Mouse (Mus musculus): ENCODE results near the gene Krt7. TPM values are rescaled to one million over a fixed set of nuclear protein-coding genes. Genes with fewer than 3 reads are reported as not detected.

The Krt7 gene
- total and polyA plus RNA-seq, 3 experiments = 0.13 to 0.49 TPM; not detected in 1

GRCm38 (mm10) chr15:101375956-101376775, 34.7 kb upstream of the Krt7 start:
- no peak overlapping the region for H3K4me3 ChIP-seq (ENCODE audit: low read depth, low read length)
- no peaks in the 10 kb centered on the region for H3K4me1 ChIP-seq (ENCODE audit: insufficient read depth, low read depth, low read length)
- no peak for TF ChIP-seq CTCF (IDR thresholded peaks at IDR 0.05; ENCODE audit: low read depth, low read length)
- TF ChIP-seq GATA1 (IDR thresholded peaks at IDR 0.05; ENCODE audit: borderline replicate concordance, low read length) = no peak
- peaks cover 70% of the 10 kb centered on the region for H3K9me3 ChIP-seq (replicated peaks)
- DNase-seq (ENCODE audit: low spot score) (no peak), ATAC-seq (ENCODE audit: extremely low read depth, insufficient number of reproducible peaks, low FRiP score, poor library complexity, severe bottlenecking) (no peak)
- H3K36me3 ChIP-seq (replicated peaks) = no peaks in the 10 kb centered on the region
- peaks cover 2% of the 10 kb centered on the region; the same call in 1 of the 2 replicates for H3K27me3 ChIP-seq (ENCODE audit: insufficient read depth, low read length)

- no peaks in the 10 kb centered on the region for H3K4me1 ChIP-seq (ENCODE audit: insufficient read depth, low read depth, low read length)
- DNase-seq (ENCODE audit: low spot score) (no peak), ATAC-seq (ENCODE audit: extremely low read depth, insufficient number of reproducible peaks, low FRiP score, poor library complexity, severe bottlenecking) (no peak)
- H3K9me3 ChIP-seq (replicated peaks) = peaks cover 65% of the 10 kb centered on the region
- H3K27me3 ChIP-seq (ENCODE audit: insufficient read depth, low read length) = peaks cover 2% of the 10 kb centered on the region; the same call in 1 of the 2 replicates
- no peak overlapping the region for H3K4me3 ChIP-seq (ENCODE audit: low read depth, low read length)
- TF ChIP-seq GATA1 (IDR thresholded peaks at IDR 0.05; ENCODE audit: borderline replicate concordance, low read length) = no peak
- TF ChIP-seq CTCF (IDR thresholded peaks at IDR 0.05; ENCODE audit: low read depth, low read length) = no peak
- TF ChIP-seq POLR2AphosphoS5 (IDR thresholded peaks at IDR 0.05; ENCODE audit: insufficient replicate concordance, low read depth, low read length) = no peak
- TF ChIP-seq TAL1 (conservative IDR thresholded peaks at IDR 0.05; ENCODE audit: low read depth, low read length) = no peak
- no peaks in the 10 kb centered on the region for H3K36me3 ChIP-seq (replicated peaks)
Measured at GRCm38 (mm10) chr15:101376776-101377061, 34.1 kb upstream of the Krt7 start.

- ATAC-seq (ENCODE audit: extremely low read depth, insufficient number of reproducible peaks, low FRiP score, poor library complexity, severe bottlenecking) (no peak), DNase-seq (ENCODE audit: low spot score) (no peak)
- H3K4me1 ChIP-seq (ENCODE audit: insufficient read depth, low read depth, low read length) = no peaks in the 10 kb centered on the region
- peaks cover 2% of the 10 kb centered on the region; the same call in 1 of the 2 replicates for H3K27me3 ChIP-seq (ENCODE audit: insufficient read depth, low read length)
- H3K36me3 ChIP-seq (replicated peaks) = no peaks in the 10 kb centered on the region
- no peak overlapping the region for H3K4me3 ChIP-seq (ENCODE audit: low read depth, low read length)
- no peak for TF ChIP-seq GATA2 (IDR thresholded peaks at IDR 0.05; ENCODE audit: borderline replicate concordance, low read depth, low read length)
- peaks cover 59% of the 10 kb centered on the region for H3K9me3 ChIP-seq (replicated peaks)
Measured at GRCm38 (mm10) chr15:101378646-101379045, 32.2 kb upstream of the Krt7 start.

GRCm38 (mm10) chr15:101381758-101382157, 29.1 kb upstream of the Krt7 start:
- no peak overlapping the region for H3K4me3 ChIP-seq (ENCODE audit: low read depth, low read length)
- peaks cover 2% of the 10 kb centered on the region; the same call in 1 of the 2 replicates for H3K27me3 ChIP-seq (ENCODE audit: insufficient read depth, low read length)
- no peaks in the 10 kb centered on the region for H3K4me1 ChIP-seq (ENCODE audit: insufficient read depth, low read depth, low read length)
- no peak for DNase-seq (ENCODE audit: low spot score)
- ATAC-seq (ENCODE audit: extremely low read depth, insufficient number of reproducible peaks, low FRiP score, poor library complexity, severe bottlenecking) = no peak
- peaks cover 52% of the 10 kb centered on the region for H3K9me3 ChIP-seq (replicated peaks)
- no peaks in the 10 kb centered on the region for H3K36me3 ChIP-seq (replicated peaks)
- TF ChIP-seq GATA1 (IDR thresholded peaks at IDR 0.05; ENCODE audit: borderline replicate concordance, low read length) = no peak
- TF ChIP-seq CTCF (IDR thresholded peaks at IDR 0.05; ENCODE audit: low read depth, low read length) = no peak
- no peak for TF ChIP-seq TAL1 (conservative IDR thresholded peaks at IDR 0.05; ENCODE audit: low read depth, low read length)
- no peak for TF ChIP-seq POLR2AphosphoS5 (IDR thresholded peaks at IDR 0.05; ENCODE audit: insufficient replicate concordance, low read depth, low read length)
- TF ChIP-seq GATA2 (IDR thresholded peaks at IDR 0.05; ENCODE audit: borderline replicate concordance, low read depth, low read length) = no peak

GRCm38 (mm10) chr15:101382811-101383210, 28.0 kb upstream of the Krt7 start:
- Histone ChIP-seq H3K27me3 (ENCODE audit: insufficient read depth, low read length) (peaks cover 2% of the 10 kb centered on the region; the same call in 1 of the 2 replicates), H3K4me1 (ENCODE audit: insufficient read depth, low read depth, low read length) (no peaks in the 10 kb centered on the region), H3K36me3 (replicated peaks) (no peaks in the 10 kb centered on the region), H3K4me3 (ENCODE audit: low read depth, low read length) (no peak overlapping the region), H3K9me3 (replicated peaks) (peaks cover 52% of the 10 kb centered on the region)
- TF ChIP-seq CTCF (IDR thresholded peaks at IDR 0.05; ENCODE audit: low read depth, low read length) = no peak
- no peak for TF ChIP-seq TAL1 (conservative IDR thresholded peaks at IDR 0.05; ENCODE audit: low read depth, low read length)
- TF ChIP-seq GATA1 (IDR thresholded peaks at IDR 0.05; ENCODE audit: borderline replicate concordance, low read length) = no peak
- TF ChIP-seq GATA2 (IDR thresholded peaks at IDR 0.05; ENCODE audit: borderline replicate concordance, low read depth, low read length) = no peak
- no peak for TF ChIP-seq POLR2AphosphoS5 (IDR thresholded peaks at IDR 0.05; ENCODE audit: insufficient replicate concordance, low read depth, low read length)
- DNase-seq (ENCODE audit: low spot score) = no peak
- no peak for ATAC-seq (ENCODE audit: extremely low read depth, insufficient number of reproducible peaks, low FRiP score, poor library complexity, severe bottlenecking)

- no peak for DNase-seq (ENCODE audit: low spot score)
- H3K4me3 ChIP-seq (ENCODE audit: low read depth, low read length) = no peak overlapping the region
- TF ChIP-seq GATA2 (IDR thresholded peaks at IDR 0.05; ENCODE audit: borderline replicate concordance, low read depth, low read length) = no peak
- no peak for TF ChIP-seq TAL1 (conservative IDR thresholded peaks at IDR 0.05; ENCODE audit: low read depth, low read length)
- TF ChIP-seq CTCF (IDR thresholded peaks at IDR 0.05; ENCODE audit: low read depth, low read length) = no peak
- no peak for TF ChIP-seq GATA1 (IDR thresholded peaks at IDR 0.05; ENCODE audit: borderline replicate concordance, low read length)
- no peak for TF ChIP-seq POLR2AphosphoS5 (IDR thresholded peaks at IDR 0.05; ENCODE audit: insufficient replicate concordance, low read depth, low read length)
- no peak for ATAC-seq (ENCODE audit: extremely low read depth, insufficient number of reproducible peaks, low FRiP score, poor library complexity, severe bottlenecking)
- H3K9me3 ChIP-seq (replicated peaks) = peaks cover 54% of the 10 kb centered on the region
- no peaks in the 10 kb centered on the region for H3K4me1 ChIP-seq (ENCODE audit: insufficient read depth, low read depth, low read length)
- H3K36me3 ChIP-seq (replicated peaks) = no peaks in the 10 kb centered on the region
- no peaks in the 10 kb centered on the region for H3K27me3 ChIP-seq (ENCODE audit: insufficient read depth, low read length)
Measured at GRCm38 (mm10) chr15:101384610-101385009, 26.2 kb upstream of the Krt7 start.

Data from G1E (cell line).